Mouse (Mus musculus): ENCODE data around the gene Tec. TPM values are rescaled to one million over a fixed set of nuclear protein-coding genes. Genes with fewer than 3 reads are reported as not detected.

Tec gene
- polyA plus RNA-seq, 1 experiment, result 12.2 TPM

DNA sequence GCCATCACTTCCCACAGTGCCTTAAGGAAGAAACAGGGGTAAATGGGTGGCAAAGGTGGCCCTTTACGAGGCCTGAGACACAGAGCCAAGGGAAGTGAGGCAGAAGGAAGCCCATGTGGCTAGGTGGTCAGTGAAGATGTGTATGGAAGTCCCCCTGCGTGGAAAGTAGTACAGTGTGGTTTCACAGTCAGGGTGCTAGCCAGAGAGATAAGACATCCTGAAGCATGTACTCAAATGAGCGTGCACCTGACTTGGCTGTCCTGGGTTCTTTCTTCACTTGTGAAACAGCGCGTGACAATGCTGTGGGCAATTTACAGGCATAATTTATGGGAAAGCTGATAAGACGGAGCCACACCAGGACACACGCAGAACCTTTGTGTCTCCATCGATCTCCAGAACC, 57.3 kb downstream of the Tec start:
- Histone ChIP-seq H3K27ac (ENCODE audit: insufficient read depth, low read length) (peak overlapping the region; percentile 23), H3K4me1 (ENCODE audit: control insufficient read depth, insufficient read depth, insufficient read length) (peaks cover 34% of the 10 kb centered on the region; the same call in 1 of the 2 replicates), H3K36me3 (ENCODE audit: control insufficient read depth, insufficient read depth, low read length) (0 out of 2 replicates have a peak, but pooled peaks cover 2% of the 10 kb centered on the region), H3K4me3 (ENCODE audit: extremely low read depth, insufficient read depth, insufficient read length) (no peak overlapping the region), H3K27me3 (ENCODE audit: control insufficient read depth, insufficient read depth, low read length) (no peaks in the 10 kb centered on the region)
- no peak for DNase-seq (ENCODE audit: low read depth in 1 of 2, low spot score in 2 of 2)
- TF ChIP-seq POLR2A (IDR thresholded peaks at IDR 0.05; ENCODE audit: low read depth, low read length) (no peak), CTCF (IDR thresholded peaks at IDR 0.05; ENCODE audit: extremely low read depth, insufficient read depth, insufficient read length, insufficient replicate concordance) (no peak)
- 66% methylated on average over 8 of the region's 8 CpGs for WGBS

DNA sequence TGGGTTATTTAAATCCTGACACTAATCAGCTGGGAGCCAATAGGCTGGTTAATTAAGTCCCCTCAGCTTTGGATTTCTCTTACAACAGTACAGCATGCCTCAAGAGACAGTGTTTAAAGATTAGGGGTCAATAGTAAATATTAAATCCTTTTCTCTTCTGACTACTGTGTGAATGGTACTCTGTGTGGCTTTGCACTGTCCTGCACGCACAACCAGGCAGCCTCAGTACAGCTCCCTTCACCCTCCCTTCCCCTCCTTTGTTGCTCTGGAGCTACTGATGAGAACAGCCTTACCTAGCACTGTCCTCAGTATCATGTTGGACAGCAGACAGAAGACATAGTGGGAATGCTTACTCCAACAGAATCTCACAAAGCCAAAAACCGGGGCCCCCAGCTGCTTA, 58.8 kb downstream of the Tec start:
- Histone ChIP-seq H3K4me1 (ENCODE audit: control insufficient read depth, insufficient read depth, insufficient read length) (peaks cover 26% of the 10 kb centered on the region; the same call in 1 of the 2 replicates), H3K27me3 (ENCODE audit: control insufficient read depth, insufficient read depth, low read length) (no peaks in the 10 kb centered on the region), H3K27ac (ENCODE audit: insufficient read depth, low read length) (0 out of 2 replicates have a peak overlapping the region, but pooled peaks have one; percentile 21), H3K36me3 (ENCODE audit: control insufficient read depth, insufficient read depth, low read length) (0 out of 2 replicates have a peak, but pooled peaks cover 2% of the 10 kb centered on the region), H3K4me3 (ENCODE audit: extremely low read depth, insufficient read depth, insufficient read length) (no peak overlapping the region)
- WGBS, result 89% methylated on average over 2 of the region's 2 CpGs
- no peak for DNase-seq (ENCODE audit: low read depth in 1 of 2, low spot score in 2 of 2)
- no peak for TF ChIP-seq CTCF (IDR thresholded peaks at IDR 0.05; ENCODE audit: extremely low read depth, insufficient read depth, insufficient read length, insufficient replicate concordance)
- no peak for TF ChIP-seq POLR2A (IDR thresholded peaks at IDR 0.05; ENCODE audit: low read depth, low read length)

DNA sequence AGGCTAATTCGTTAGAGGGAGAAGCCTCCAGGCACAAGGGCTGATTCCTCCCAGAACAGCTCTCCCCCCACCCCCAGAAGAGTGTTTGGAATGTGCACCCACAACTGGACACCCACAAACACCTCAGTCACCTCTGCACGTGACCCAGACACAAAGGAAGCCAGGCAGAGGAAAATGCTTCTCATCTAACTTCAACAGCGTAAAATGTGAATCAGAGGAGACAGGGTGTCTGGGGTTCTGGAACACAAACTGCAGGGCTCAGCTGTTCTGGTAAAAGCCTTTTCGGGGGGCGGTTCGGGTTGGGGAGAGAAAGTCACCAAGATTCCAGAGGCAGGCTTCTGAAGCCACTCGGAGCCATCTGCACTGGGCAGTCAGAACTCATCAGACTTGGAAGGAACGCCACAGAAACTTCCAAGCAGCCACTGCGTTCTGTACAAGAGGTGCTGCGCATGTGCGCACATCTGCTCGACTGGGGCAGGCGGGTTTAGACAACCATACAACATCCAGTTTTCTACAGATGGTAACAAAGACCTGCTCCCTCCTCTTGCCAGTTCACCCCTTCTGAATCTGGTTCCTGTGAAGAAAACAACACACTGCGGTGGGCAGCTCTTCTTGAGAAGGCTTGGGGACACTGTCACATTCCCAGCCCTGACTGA, 59.7 kb downstream of the Tec start:
- DNase-seq (ENCODE audit: low read depth in 1 of 2, low spot score in 2 of 2), result no peak
- no peak overlapping the region for H3K4me3 ChIP-seq (ENCODE audit: extremely low read depth, insufficient read depth, insufficient read length)
- TF ChIP-seq POLR2A (IDR thresholded peaks at IDR 0.05; ENCODE audit: low read depth, low read length) (no peak), CTCF (IDR thresholded peaks at IDR 0.05; ENCODE audit: extremely low read depth, insufficient read depth, insufficient read length, insufficient replicate concordance) (no peak)
- WGBS, result 80% methylated on average over 14 of the region's 14 CpGs
- peaks cover 28% of the 10 kb centered on the region; the same call in 1 of the 2 replicates for H3K4me1 ChIP-seq (ENCODE audit: control insufficient read depth, insufficient read depth, insufficient read length)
- H3K27ac ChIP-seq (ENCODE audit: insufficient read depth, low read length), result peak overlapping the region; percentile 5; the same call in 1 of the 2 replicates
- H3K36me3 ChIP-seq (ENCODE audit: control insufficient read depth, insufficient read depth, low read length), result 0 out of 2 replicates have a peak, but pooled peaks cover 2% of the 10 kb centered on the region
- no peaks in the 10 kb centered on the region for H3K27me3 ChIP-seq (ENCODE audit: control insufficient read depth, insufficient read depth, low read length)

DNA sequence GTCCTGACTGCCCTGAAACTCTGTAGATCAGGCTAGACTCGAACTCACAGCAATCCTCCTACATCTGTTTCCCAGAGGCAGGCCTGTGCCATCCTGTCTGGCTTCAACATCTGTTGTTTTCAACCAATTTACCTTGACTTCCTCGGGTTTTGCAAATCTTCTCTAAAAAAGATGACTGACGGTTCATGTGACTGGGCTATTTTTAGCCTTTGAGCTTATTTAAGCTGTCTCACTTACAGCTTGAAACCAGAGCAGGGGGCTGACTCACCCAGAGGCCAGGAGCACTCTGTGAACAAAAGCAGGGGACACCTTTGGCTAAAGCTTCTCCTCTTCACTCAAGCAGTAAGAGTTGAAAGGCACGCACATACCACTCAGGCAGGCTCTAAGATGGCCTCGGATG, 65.4 kb downstream of the Tec start:
- peak overlapping the region; percentile 65 for H3K27ac ChIP-seq (ENCODE audit: insufficient read depth, low read length)
- no peaks in the 10 kb centered on the region for H3K36me3 ChIP-seq (ENCODE audit: control insufficient read depth, insufficient read depth, low read length)
- WGBS, result 18% methylated on average over 5 of the region's 5 CpGs
- DNase-seq (ENCODE audit: low read depth in 1 of 2, low spot score in 2 of 2), result peak; percentile 58 to 78
- peaks cover 33% of the 10 kb centered on the region for H3K4me1 ChIP-seq (ENCODE audit: control insufficient read depth, insufficient read depth, insufficient read length)
- TF ChIP-seq POLR2A (IDR thresholded peaks at IDR 0.05; ENCODE audit: low read depth, low read length) (no peak; the same call in 1 of the 2 replicates), CTCF (IDR thresholded peaks at IDR 0.05; ENCODE audit: extremely low read depth, insufficient read depth, insufficient read length, insufficient replicate concordance) (no peak)
- H3K27me3 ChIP-seq (ENCODE audit: control insufficient read depth, insufficient read depth, low read length), result no peaks in the 10 kb centered on the region
- H3K4me3 ChIP-seq (ENCODE audit: extremely low read depth, insufficient read depth, insufficient read length), result no peak overlapping the region

DNA sequence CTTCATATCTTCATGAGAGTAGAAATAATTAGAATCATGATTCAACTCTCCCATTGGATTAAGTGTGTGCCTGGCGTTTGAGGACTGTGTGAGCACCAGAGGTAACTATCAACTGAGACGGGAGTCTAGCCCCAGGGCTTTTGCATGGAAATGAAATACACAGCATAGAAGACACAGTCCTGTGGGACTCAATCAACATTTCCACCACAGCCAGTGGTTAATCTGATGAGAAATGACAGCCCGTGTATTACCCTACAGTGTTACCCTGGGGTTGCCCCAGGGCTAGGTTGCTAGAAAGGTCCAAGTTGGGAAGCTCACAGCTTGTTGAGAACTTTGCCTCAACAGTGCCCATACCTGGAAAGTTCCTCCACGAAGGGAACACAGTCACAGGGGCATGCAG, 69.7 kb downstream of the Tec start:
- no peak overlapping the region for H3K4me3 ChIP-seq (ENCODE audit: extremely low read depth, insufficient read depth, insufficient read length)
- WGBS, result 85% methylated on average over 4 of the region's 4 CpGs
- TF ChIP-seq POLR2A (IDR thresholded peaks at IDR 0.05; ENCODE audit: low read depth, low read length), result no peak
- TF ChIP-seq CTCF (IDR thresholded peaks at IDR 0.05; ENCODE audit: extremely low read depth, insufficient read depth, insufficient read length, insufficient replicate concordance), result no peak
- H3K36me3 ChIP-seq (ENCODE audit: control insufficient read depth, insufficient read depth, low read length), result no peaks in the 10 kb centered on the region
- no peaks in the 10 kb centered on the region for H3K27me3 ChIP-seq (ENCODE audit: control insufficient read depth, insufficient read depth, low read length)
- H3K27ac ChIP-seq (ENCODE audit: insufficient read depth, low read length), result no peak overlapping the region
- DNase-seq (ENCODE audit: low read depth in 1 of 2, low spot score in 2 of 2), result no peak
- peaks cover 36% of the 10 kb centered on the region for H3K4me1 ChIP-seq (ENCODE audit: control insufficient read depth, insufficient read depth, insufficient read length)

DNA sequence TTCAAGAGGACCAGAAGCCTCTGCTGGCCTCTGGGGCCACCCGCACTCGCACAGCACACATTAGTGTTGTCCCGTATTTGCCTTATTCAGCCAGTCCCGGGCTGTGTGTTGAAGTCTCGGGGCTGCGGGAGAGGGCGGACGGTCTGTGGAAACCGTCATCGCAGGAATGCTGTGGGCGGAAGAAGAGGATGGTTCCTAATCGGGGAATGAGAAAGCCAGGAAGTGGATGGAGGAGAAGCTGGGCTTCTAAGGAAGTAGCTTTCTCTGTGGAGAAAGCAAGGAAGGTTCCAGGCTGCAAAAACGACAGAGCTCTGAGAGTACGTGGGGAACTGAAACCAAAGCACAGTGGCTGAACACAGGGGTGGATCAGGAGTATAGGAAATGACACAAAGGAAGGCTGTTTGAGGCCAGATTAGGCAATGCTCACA, 72.1 kb downstream of the Tec start:
- 5% methylated on average over 14 of the region's 14 CpGs for WGBS
- H3K4me3 ChIP-seq (ENCODE audit: extremely low read depth, insufficient read depth, insufficient read length), result peak overlapping the region; percentile 49; the same call in 1 of the 2 replicates
- H3K4me1 ChIP-seq (ENCODE audit: control insufficient read depth, insufficient read depth, insufficient read length), result peaks cover 22% of the 10 kb centered on the region
- H3K27ac ChIP-seq (ENCODE audit: insufficient read depth, low read length), result peak overlapping the region; percentile 82
- peak in 1 of 2 experiments; percentile 47 for DNase-seq (ENCODE audit: low read depth in 1 of 2, low spot score in 2 of 2)
- H3K27me3 ChIP-seq (ENCODE audit: control insufficient read depth, insufficient read depth, low read length), result no peaks in the 10 kb centered on the region
- no peak for TF ChIP-seq CTCF (IDR thresholded peaks at IDR 0.05; ENCODE audit: extremely low read depth, insufficient read depth, insufficient read length, insufficient replicate concordance)
- TF ChIP-seq POLR2A (IDR thresholded peaks at IDR 0.05; ENCODE audit: low read depth, low read length), result no peak
- H3K36me3 ChIP-seq (ENCODE audit: control insufficient read depth, insufficient read depth, low read length), result no peaks in the 10 kb centered on the region
